Mouse (Mus musculus): ENCODE measurements at regions not wholly inside any gene's neighbourhood (a gene's known extent, or its start where the extent isn't known, plus 50 kb on each side); places are given as distances from the start of the nearest gene placed in this dataset.

DNA sequence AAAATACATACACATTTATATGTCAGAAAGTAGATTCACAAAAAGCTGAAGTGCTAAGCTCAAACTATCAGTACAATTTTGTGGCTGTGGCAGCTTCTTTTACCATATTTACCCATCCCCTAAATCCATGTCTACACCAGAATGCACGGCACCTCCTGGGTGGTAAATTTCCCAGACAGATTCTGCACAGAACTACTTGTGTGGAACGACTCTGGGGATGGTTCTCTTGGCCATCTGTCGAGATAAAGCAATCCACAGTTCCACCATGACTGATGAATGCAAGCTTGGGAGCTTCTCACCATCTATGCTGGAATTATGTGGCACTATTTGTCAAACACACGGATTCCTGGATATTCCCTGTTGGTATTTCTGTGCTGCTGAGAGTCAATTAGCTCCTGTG is 495.8 kb downstream of the Tmem114 start:
- H3K4me1 ChIP-seq (ENCODE audit: control insufficient read depth, insufficient read depth, low read length) = no peaks in the 10 kb centered on the region
- WGBS = 68% methylated on average over 4 of the region's 4 CpGs
- H3K27me3 ChIP-seq (ENCODE audit: control insufficient read depth, insufficient read depth, low read length) = no peaks in the 10 kb centered on the region
- H3K9me3 ChIP-seq (replicated peaks; ENCODE audit: control insufficient read depth, low read length) = no peaks in the 10 kb centered on the region
- no peak for ATAC-seq (ENCODE audit: insufficient read depth, low FRiP score)
- no peak overlapping the region for H3K4me2 ChIP-seq (ENCODE audit: low read depth, low read length)
- no peak overlapping the region for H3K27ac ChIP-seq (ENCODE audit: low read length)
- H3K36me3 ChIP-seq (ENCODE audit: control insufficient read depth, insufficient read depth, low read length) = no peaks in the 10 kb centered on the region
- H3K9ac ChIP-seq (ENCODE audit: low read length) = no peak overlapping the region
- no peak overlapping the region for H3K4me3 ChIP-seq (replicated peaks; ENCODE audit: low read length)

DNA sequence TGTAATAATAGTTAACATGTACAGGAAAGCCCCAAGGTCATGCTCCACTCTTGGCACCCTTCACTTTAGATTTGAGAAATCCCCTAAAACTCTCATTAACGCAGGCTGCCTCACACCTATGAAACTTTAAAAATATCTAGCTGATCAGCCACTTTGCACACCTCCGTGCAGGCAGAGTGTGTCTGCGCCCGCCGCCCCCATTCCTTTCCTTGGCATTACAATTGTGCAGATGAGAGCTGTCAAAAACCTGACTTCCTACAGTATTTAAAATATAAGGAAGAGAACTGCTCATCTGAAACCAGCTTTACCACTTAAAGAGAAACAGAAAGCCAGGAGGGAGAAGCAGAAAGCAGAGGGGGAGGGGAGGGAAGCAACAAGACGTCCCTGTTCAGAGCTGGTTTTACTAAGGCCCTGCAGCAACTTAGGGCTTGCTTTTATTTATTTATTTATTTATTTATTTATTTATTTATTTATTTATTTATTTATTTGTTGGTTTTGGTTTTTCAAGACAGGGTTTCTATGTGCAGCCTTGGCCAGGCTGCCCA is 496.5 kb downstream of the Tmem114 start:
- Histone ChIP-seq H3K4me3 (replicated peaks; ENCODE audit: low read length) (no peak overlapping the region), H3K4me1 (ENCODE audit: control insufficient read depth, insufficient read depth, low read length) (no peaks in the 10 kb centered on the region), H3K9ac (ENCODE audit: low read length) (no peak overlapping the region), H3K27ac (ENCODE audit: low read length) (no peak overlapping the region), H3K4me2 (ENCODE audit: low read depth, low read length) (no peak overlapping the region), H3K36me3 (ENCODE audit: control insufficient read depth, insufficient read depth, low read length) (no peaks in the 10 kb centered on the region), H3K9me3 (replicated peaks; ENCODE audit: control insufficient read depth, low read length) (no peaks in the 10 kb centered on the region), H3K27me3 (ENCODE audit: control insufficient read depth, insufficient read depth, low read length) (no peaks in the 10 kb centered on the region)
- 77% methylated on average over 6 of the region's 6 CpGs for WGBS
- no peak for ATAC-seq (ENCODE audit: insufficient read depth, low FRiP score)

DNA sequence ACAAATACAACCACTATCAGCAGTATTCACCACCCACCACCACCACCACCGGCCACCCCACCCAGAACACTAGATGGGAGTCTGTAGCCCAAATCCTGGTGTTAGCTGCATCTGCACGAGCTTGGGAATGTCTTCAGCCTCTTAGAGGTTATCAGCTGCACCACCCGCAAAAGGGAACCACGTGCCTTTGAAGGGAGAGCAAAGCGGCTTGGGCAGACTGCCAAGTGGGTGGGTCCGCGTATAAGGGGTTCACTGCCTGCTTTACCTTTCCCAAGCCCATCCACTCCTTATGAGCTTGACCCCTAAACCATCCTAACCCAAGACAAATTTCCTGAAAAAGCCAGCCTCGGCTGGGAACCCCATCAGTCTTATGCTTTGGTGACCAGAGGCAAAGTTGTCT is 497.2 kb downstream of the Tmem114 start:
- H3K36me3 ChIP-seq (ENCODE audit: control insufficient read depth, insufficient read depth, low read length) = no peaks in the 10 kb centered on the region
- ATAC-seq (ENCODE audit: insufficient read depth, low FRiP score) = no peak

DNA sequence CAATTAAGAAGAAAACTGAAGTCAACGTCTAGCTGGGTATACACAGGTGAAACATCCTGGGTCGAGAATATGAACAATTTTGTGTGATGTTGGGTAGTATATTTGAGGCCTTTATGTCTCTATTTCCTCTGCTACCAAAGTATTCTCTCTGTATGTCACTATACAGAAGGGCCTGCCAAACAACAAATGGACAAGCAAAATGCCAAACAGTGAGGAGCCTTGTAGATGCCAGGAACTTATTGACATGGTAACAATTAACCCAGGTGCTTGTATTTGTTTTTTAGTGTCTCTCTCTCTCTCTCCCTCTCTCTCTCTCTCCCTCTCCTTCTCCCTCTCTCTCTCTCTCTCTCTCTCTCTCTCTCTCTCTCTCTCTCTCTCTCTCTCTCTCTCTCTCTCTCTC is 529.1 kb downstream of the Tmem114 start:
- H3K4me1 ChIP-seq (ENCODE audit: control insufficient read depth, insufficient read depth, low read length) = no peaks in the 10 kb centered on the region
- no peak overlapping the region for H3K4me2 ChIP-seq (ENCODE audit: low read depth, low read length)
- 75% methylated on average over 2 of the region's 2 CpGs for WGBS
- no peaks in the 10 kb centered on the region for H3K9me3 ChIP-seq (replicated peaks; ENCODE audit: control insufficient read depth, low read length)
- no peak overlapping the region for H3K27ac ChIP-seq (ENCODE audit: low read length)
- ATAC-seq (ENCODE audit: insufficient read depth, low FRiP score) = no peak
- H3K27me3 ChIP-seq (ENCODE audit: control insufficient read depth, insufficient read depth, low read length) = no peaks in the 10 kb centered on the region
- H3K4me3 ChIP-seq (replicated peaks; ENCODE audit: low read length) = no peak overlapping the region
- no peaks in the 10 kb centered on the region for H3K36me3 ChIP-seq (ENCODE audit: control insufficient read depth, insufficient read depth, low read length)
- H3K9ac ChIP-seq (ENCODE audit: low read length) = no peak overlapping the region

More for the DNA sequence above, 497.2 kb downstream of the Tmem114 start:
- H3K27me3 ChIP-seq (ENCODE audit: control insufficient read depth, insufficient read depth, low read length) = no peaks in the 10 kb centered on the region
- no peak overlapping the region for H3K27ac ChIP-seq (ENCODE audit: low read length)
- no peak overlapping the region for H3K4me3 ChIP-seq (replicated peaks; ENCODE audit: low read length)
- no peaks in the 10 kb centered on the region for H3K9me3 ChIP-seq (replicated peaks; ENCODE audit: control insufficient read depth, low read length)
- H3K4me2 ChIP-seq (ENCODE audit: low read depth, low read length) = no peak overlapping the region
- 49% methylated on average over 8 of the region's 8 CpGs for WGBS
- no peak overlapping the region for H3K9ac ChIP-seq (ENCODE audit: low read length)
- H3K4me1 ChIP-seq (ENCODE audit: control insufficient read depth, insufficient read depth, low read length) = no peaks in the 10 kb centered on the region

DNA sequence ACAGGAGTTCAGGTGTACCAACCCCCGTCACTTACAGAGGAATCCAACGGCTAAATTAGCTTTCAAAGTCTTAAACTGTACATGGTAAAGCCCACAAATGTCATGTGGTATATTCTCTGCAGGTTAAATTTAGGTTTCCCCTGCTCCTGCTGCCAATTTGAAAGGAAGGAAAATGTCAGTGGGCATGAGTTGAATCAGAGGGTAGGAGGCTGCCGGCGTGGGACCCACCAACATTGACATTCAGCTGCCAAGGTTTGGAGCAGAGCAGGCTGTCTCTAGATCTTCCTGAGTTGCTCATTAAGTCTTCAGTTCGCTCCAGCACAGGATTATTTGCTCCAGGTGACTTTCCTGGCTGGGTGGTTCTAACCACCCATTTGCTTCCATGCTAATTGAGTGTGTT is 532.1 kb downstream of the Tmem114 start:
- no peak overlapping the region for H3K27ac ChIP-seq (ENCODE audit: low read length)
- no peaks in the 10 kb centered on the region for H3K36me3 ChIP-seq (ENCODE audit: control insufficient read depth, insufficient read depth, low read length)
- H3K9me3 ChIP-seq (replicated peaks; ENCODE audit: control insufficient read depth, low read length) = no peaks in the 10 kb centered on the region
- no peaks in the 10 kb centered on the region for H3K27me3 ChIP-seq (ENCODE audit: control insufficient read depth, insufficient read depth, low read length)
- WGBS = 73% methylated on average over 5 of the region's 5 CpGs
- no peaks in the 10 kb centered on the region for H3K4me1 ChIP-seq (ENCODE audit: control insufficient read depth, insufficient read depth, low read length)
- H3K9ac ChIP-seq (ENCODE audit: low read length) = no peak overlapping the region
- H3K4me3 ChIP-seq (replicated peaks; ENCODE audit: low read length) = no peak overlapping the region
- no peak for ATAC-seq (ENCODE audit: insufficient read depth, low FRiP score)
- H3K4me2 ChIP-seq (ENCODE audit: low read depth, low read length) = no peak overlapping the region

DNA sequence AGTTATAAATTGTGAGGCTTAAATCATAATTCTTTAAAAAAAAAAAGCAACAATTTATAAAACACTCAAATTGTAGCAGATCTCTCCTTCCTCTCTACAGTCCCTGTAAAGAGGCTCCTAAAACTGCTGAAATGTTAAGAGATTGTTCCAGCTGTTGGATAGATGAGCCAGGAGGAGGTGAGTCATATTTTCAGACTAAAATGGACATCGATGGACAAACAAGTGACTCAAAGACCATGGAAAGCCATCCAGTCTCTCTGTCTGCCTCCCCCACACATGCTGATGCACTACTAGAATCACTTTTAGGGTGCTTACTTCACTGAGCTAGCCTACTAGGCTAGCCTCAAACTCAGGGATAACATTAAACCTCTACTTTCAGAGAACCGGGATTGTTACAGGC is 561.5 kb downstream of the Tmem114 start:
- Histone ChIP-seq H3K9ac (ENCODE audit: low read length) (no peak overlapping the region), H3K27me3 (ENCODE audit: control insufficient read depth, insufficient read depth, low read length) (no peaks in the 10 kb centered on the region), H3K4me3 (replicated peaks; ENCODE audit: low read length) (no peak overlapping the region), H3K4me1 (ENCODE audit: control insufficient read depth, insufficient read depth, low read length) (no peaks in the 10 kb centered on the region), H3K27ac (ENCODE audit: low read length) (no peak overlapping the region), H3K9me3 (replicated peaks; ENCODE audit: control insufficient read depth, low read length) (no peaks in the 10 kb centered on the region), H3K4me2 (ENCODE audit: low read depth, low read length) (no peak overlapping the region), H3K36me3 (ENCODE audit: control insufficient read depth, insufficient read depth, low read length) (no peaks in the 10 kb centered on the region)
- WGBS = 87% methylated on average over 2 of the region's 2 CpGs
- ATAC-seq (ENCODE audit: insufficient read depth, low FRiP score) = no peak

DNA sequence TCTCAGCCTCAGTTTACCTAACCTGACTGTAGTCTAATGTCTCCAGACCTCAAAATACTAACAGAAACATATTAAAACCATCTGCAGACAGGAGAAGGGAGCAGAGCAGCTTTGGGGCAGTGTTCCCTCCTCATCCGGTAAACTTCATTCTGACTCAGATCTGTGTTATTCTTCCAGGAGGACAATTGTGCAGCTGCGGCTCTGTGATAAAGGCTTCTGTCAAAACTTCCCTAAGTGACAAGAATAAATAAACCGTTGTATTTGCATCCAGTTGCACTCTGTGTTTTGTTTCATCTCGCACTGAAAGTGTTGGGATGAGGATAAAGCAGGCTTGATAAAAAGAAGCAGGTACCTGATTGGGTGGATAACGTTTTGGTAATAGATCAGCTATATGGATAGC is 585.8 kb downstream of the Tmem114 start:
- Histone ChIP-seq H3K9ac (ENCODE audit: low read length) (no peak overlapping the region), H3K36me3 (ENCODE audit: control insufficient read depth, insufficient read depth, low read length) (no peaks in the 10 kb centered on the region), H3K9me3 (replicated peaks; ENCODE audit: control insufficient read depth, low read length) (no peaks in the 10 kb centered on the region), H3K4me1 (ENCODE audit: control insufficient read depth, insufficient read depth, low read length) (no peaks in the 10 kb centered on the region), H3K27ac (ENCODE audit: low read length) (no peak overlapping the region), H3K4me2 (ENCODE audit: low read depth, low read length) (no peak overlapping the region), H3K4me3 (replicated peaks; ENCODE audit: low read length) (no peak overlapping the region), H3K27me3 (ENCODE audit: control insufficient read depth, insufficient read depth, low read length) (no peaks in the 10 kb centered on the region)
- WGBS = 67% methylated on average over 5 of the region's 5 CpGs
- no peak for ATAC-seq (ENCODE audit: insufficient read depth, low FRiP score)

DNA sequence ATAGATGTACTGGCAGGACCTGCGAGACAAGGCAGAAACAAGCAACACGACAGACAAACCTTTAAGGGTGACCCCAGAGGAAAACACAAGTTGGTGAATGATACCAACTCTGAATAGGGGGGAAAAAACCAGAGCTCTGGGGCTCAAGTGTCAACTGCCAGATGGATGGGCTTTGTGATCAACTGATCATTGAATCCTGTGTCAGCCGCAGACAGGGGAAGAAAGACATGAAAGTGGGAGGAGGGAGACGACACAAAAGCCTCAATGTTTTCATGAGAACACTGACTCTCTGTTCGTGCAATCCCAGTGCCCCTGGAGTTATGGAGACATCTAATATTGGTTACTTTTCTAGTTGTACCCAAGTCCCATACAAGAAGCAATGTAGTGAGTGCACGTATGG is 593.8 kb downstream of the Tmem114 start:
- Histone ChIP-seq H3K27ac (ENCODE audit: low read length) (no peak overlapping the region), H3K9me3 (replicated peaks; ENCODE audit: control insufficient read depth, low read length) (no peaks in the 10 kb centered on the region), H3K4me2 (ENCODE audit: low read depth, low read length) (no peak overlapping the region), H3K36me3 (ENCODE audit: control insufficient read depth, insufficient read depth, low read length) (no peaks in the 10 kb centered on the region), H3K9ac (ENCODE audit: low read length) (no peak overlapping the region), H3K4me3 (replicated peaks; ENCODE audit: low read length) (no peak overlapping the region), H3K27me3 (ENCODE audit: control insufficient read depth, insufficient read depth, low read length) (no peaks in the 10 kb centered on the region), H3K4me1 (ENCODE audit: control insufficient read depth, insufficient read depth, low read length) (no peaks in the 10 kb centered on the region)
- ATAC-seq (ENCODE audit: insufficient read depth, low FRiP score) = no peak
- 51% methylated on average over 6 of the region's 6 CpGs for WGBS

DNA sequence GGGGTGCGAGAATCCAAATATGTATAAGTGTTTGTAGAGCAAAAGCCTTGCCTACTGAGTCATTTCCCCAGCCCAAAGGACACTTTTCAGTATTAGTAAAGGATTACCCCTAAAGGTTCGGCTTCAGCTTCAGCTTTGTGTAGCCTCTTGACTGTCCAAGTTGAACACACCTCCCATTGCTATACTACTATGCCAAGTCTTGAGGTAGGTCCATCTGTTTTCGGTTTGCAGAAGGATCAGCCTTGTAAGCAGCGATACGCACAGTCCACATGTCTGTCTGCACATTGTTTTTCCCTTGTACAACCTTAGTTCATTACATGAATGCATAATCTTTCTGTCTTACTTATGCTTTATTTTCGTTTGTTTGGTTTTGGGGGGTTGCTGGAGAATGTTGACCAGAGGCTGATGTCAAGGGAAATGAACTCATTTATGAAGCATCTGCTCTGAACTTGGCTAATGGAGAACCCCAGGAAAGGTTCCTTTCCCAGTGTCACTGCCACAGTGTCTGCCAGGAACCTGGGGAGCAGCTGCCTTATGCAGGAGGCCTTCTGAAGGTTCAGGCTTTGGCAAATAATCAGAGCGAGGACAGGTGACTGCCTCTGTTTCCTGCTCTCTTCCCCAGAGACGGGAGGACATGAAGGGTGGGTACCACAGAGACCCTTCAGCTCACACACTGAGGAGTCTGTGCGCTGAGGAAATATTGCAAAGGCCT is 594.8 kb downstream of the Tmem114 start:
- no peaks in the 10 kb centered on the region for H3K9me3 ChIP-seq (replicated peaks; ENCODE audit: control insufficient read depth, low read length)
- ATAC-seq (ENCODE audit: insufficient read depth, low FRiP score) = no peak
- H3K4me3 ChIP-seq (replicated peaks; ENCODE audit: low read length) = no peak overlapping the region
- no peak overlapping the region for H3K27ac ChIP-seq (ENCODE audit: low read length)
- 81% methylated on average over 9 of the region's 9 CpGs for WGBS
- no peaks in the 10 kb centered on the region for H3K36me3 ChIP-seq (ENCODE audit: control insufficient read depth, insufficient read depth, low read length)
- no peak overlapping the region for H3K4me2 ChIP-seq (ENCODE audit: low read depth, low read length)
- no peak overlapping the region for H3K9ac ChIP-seq (ENCODE audit: low read length)
- no peaks in the 10 kb centered on the region for H3K27me3 ChIP-seq (ENCODE audit: control insufficient read depth, insufficient read depth, low read length)
- H3K4me1 ChIP-seq (ENCODE audit: control insufficient read depth, insufficient read depth, low read length) = no peaks in the 10 kb centered on the region

Data from stomach, embryonic 16.5 days (tissue).